Mouse (Mus musculus) adrenal gland, postnatal 25 days (tissue): ENCODE measurements around the gene Nr1i2. TPM values are rescaled to one million over a fixed set of nuclear protein-coding genes. Genes with fewer than 3 reads are reported as not detected.

Experiments used
- total RNA-seq: library from RNA; stranded (reverse); gene quantifications from 2 replicates; pipeline ENCODE4 v1.2.3, GENCODE M21; 2021

Gene Nr1i2
- total RNA-seq, 1 experiment from 2014 or later, result not detected

Other genes with a start within 250 kb of the Nr1i2 start
- 77.8 and 81.7 TPM in 2 replicates for gene Gsk3b, start 205.8 kb downstream of the Nr1i2 start, total RNA-seq
- gene Maats1, start 47.3 kb upstream of the Nr1i2 start, total RNA-seq, result 0.36 and 0.48 TPM in 2 replicates
- 271 and 273 TPM in 2 replicates for gene Cox17, start 52.2 kb upstream of the Nr1i2 start, total RNA-seq
- not detected in 2 replicates for gene Gm21987, start 52.2 kb upstream of the Nr1i2 start, total RNA-seq
- 1.5 TPM in 2 replicates for gene Popdc2, start 67.4 kb upstream of the Nr1i2 start, total RNA-seq
- 30.8 and 37.4 TPM in 2 replicates for gene Pla1a, start 138.3 kb upstream of the Nr1i2 start, total RNA-seq
- gene Adprh, start 157.9 kb upstream of the Nr1i2 start, total RNA-seq, result 44.3 and 52.0 TPM in 2 replicates
- 0.67 TPM in 1 of 2 replicates, not detected in the other for gene Cd80, start 160.7 kb upstream of the Nr1i2 start, total RNA-seq
- gene Timmdc1, start 227.8 kb upstream of the Nr1i2 start, total RNA-seq, result 39.1 and 44.3 TPM in 2 replicates